Mouse (Mus musculus): ENCODE measurements around the gene Gm45623. TPM values are rescaled to one million over a fixed set of nuclear protein-coding genes. Genes with fewer than 3 reads are reported as not detected.

The Gm45623 gene
- polyA plus RNA-seq, 1 experiment: 1.8 TPM

DNA sequence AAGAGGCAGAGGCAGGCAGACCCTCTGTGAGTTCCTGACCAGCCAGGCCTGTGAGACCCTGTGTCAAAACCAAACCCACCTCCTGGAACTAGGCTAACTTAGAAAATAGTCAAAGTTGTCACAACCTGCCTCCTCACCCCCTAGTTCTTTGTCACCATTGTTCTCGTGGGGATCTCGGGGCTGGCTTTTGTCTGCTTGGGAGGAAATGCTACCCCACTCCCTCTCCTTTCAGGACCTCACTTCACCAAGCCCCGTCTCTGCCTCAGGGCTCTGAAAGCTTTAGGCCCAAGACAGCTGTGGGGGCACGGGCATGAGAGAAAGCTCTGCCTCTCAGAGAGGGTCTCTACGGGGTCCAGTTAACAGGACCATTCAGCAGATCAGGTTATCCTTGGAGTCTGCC is 1.9 kb downstream of the Gm45623 start:
- no peak for TF ChIP-seq POLR2A (IDR thresholded peaks at IDR 0.05; ENCODE audit: borderline replicate concordance, extremely low read depth, insufficient read depth, insufficient read length, poor library complexity, severe bottlenecking)
- TF ChIP-seq CTCF (IDR thresholded peaks at IDR 0.05; ENCODE audit: borderline replicate concordance, extremely low read depth, insufficient read depth, insufficient read length): no peak

DNA sequence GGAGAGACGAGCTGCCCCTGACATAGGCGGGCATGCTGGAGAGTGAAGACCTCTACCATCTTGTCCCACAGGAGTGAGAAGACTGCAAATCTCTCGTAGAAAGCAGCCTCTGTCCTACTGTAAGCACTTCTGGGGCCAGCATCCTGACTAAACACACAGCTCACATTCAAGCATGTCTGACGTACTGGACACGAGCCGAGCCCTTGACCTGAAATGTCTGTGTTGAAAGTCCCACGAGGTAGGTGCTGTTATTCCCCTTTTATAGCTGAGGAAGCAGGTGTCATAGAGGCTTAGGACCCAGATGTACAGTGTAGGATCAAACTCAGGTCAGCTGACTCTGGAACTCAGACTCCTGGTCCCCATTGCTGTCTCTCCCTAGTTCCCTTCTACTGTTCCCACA is 4.2 kb downstream of the Gm45623 start:
- DNase-seq (ENCODE audit: low read depth): no peak
- TF ChIP-seq CTCF (IDR thresholded peaks at IDR 0.05; ENCODE audit: borderline replicate concordance, extremely low read depth, insufficient read depth, insufficient read length): no peak
- TF ChIP-seq POLR2A (IDR thresholded peaks at IDR 0.05; ENCODE audit: borderline replicate concordance, extremely low read depth, insufficient read depth, insufficient read length, poor library complexity, severe bottlenecking): no peak

More for the DNA sequence above, 1.9 kb downstream of the Gm45623 start:
- no peak for DNase-seq (ENCODE audit: low read depth)

GRCm38 (mm10) chr13:56747554-56747953 is 6.1 kb downstream of the Gm45623 start:
- DNase-seq (ENCODE audit: low read depth): no peak
- TF ChIP-seq POLR2A (IDR thresholded peaks at IDR 0.05; ENCODE audit: borderline replicate concordance, extremely low read depth, insufficient read depth, insufficient read length, poor library complexity, severe bottlenecking) (no peak), CTCF (IDR thresholded peaks at IDR 0.05; ENCODE audit: borderline replicate concordance, extremely low read depth, insufficient read depth, insufficient read length) (no peak)

- no peak for DNase-seq (ENCODE audit: low read depth)
- TF ChIP-seq POLR2A (IDR thresholded peaks at IDR 0.05; ENCODE audit: borderline replicate concordance, extremely low read depth, insufficient read depth, insufficient read length, poor library complexity, severe bottlenecking) (no peak), CTCF (IDR thresholded peaks at IDR 0.05; ENCODE audit: borderline replicate concordance, extremely low read depth, insufficient read depth, insufficient read length) (no peak)
Measured at GRCm38 (mm10) chr13:56746739-56747532, 6.7 kb downstream of the Gm45623 start.

DNA sequence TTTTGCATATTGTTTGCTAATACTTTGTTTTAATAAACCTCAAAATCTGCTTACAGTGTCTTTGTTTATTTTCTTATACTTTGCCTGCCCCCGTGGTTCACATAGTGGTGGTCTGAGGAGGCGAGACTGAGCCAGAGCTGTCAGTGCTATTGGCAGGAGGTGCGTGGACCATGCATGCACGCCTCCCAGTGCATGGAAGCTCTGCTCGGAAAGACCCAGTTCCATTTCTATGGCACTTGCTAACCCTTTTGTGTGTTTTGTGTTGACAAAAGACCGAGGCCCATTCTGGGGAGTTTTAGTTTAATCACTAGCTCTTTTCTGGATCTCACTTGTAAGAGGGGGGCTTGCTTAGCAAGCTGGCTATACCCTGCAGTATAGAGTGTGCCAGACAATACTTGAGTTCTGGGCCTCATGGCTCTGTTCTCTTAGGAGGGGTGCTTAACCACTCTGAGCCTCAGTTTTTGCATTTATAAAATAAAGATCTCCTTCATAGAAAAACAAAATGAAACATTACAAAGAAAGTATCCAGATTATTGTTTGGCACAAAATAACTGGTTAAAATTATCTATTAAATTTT is 11.2 kb downstream of the Gm45623 start:
- DNase-seq (ENCODE audit: low read depth): peak; percentile 75
- TF ChIP-seq POLR2A (IDR thresholded peaks at IDR 0.05; ENCODE audit: borderline replicate concordance, extremely low read depth, insufficient read depth, insufficient read length, poor library complexity, severe bottlenecking) (no peak), CTCF (IDR thresholded peaks at IDR 0.05; ENCODE audit: borderline replicate concordance, extremely low read depth, insufficient read depth, insufficient read length) (no peak)

GRCm38 (mm10) chr13:56741691-56742090 is 11.9 kb downstream of the Gm45623 start:
- no peak for DNase-seq (ENCODE audit: low read depth)
- TF ChIP-seq CTCF (IDR thresholded peaks at IDR 0.05; ENCODE audit: borderline replicate concordance, extremely low read depth, insufficient read depth, insufficient read length) (no peak), POLR2A (IDR thresholded peaks at IDR 0.05; ENCODE audit: borderline replicate concordance, extremely low read depth, insufficient read depth, insufficient read length, poor library complexity, severe bottlenecking) (no peak)

- TF ChIP-seq CTCF (IDR thresholded peaks at IDR 0.05; ENCODE audit: borderline replicate concordance, extremely low read depth, insufficient read depth, insufficient read length): no peak
- no peak for TF ChIP-seq POLR2A (IDR thresholded peaks at IDR 0.05; ENCODE audit: borderline replicate concordance, extremely low read depth, insufficient read depth, insufficient read length, poor library complexity, severe bottlenecking)
Measured at GRCm38 (mm10) chr13:56740496-56740895, 13.1 kb downstream of the Gm45623 start.

DNA sequence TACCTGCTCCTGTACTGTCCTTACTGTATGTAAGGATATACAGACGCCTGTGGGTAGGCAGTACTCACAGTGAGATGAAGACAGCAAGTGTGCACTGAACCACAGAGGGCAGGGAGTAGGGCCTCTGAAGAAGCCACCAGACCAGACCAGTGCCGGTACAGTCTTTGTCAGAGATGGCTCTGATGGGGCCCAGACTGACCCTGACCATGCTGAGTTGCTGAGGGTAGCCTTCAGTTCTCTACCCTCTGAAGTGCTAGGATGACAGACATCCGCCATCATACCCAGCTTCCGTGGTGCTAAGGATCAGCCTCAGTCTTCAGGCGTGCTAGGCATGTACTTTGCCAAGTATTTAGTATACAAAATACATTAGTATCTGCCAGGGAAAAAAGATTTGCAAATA is 14.1 kb downstream of the Gm45623 start:
- DNase-seq (ENCODE audit: low read depth): no peak
- no peak for TF ChIP-seq POLR2A (IDR thresholded peaks at IDR 0.05; ENCODE audit: borderline replicate concordance, extremely low read depth, insufficient read depth, insufficient read length, poor library complexity, severe bottlenecking)
- no peak for TF ChIP-seq CTCF (IDR thresholded peaks at IDR 0.05; ENCODE audit: borderline replicate concordance, extremely low read depth, insufficient read depth, insufficient read length)

More at GRCm38 (mm10) chr13:56740496-56740895, 13.1 kb downstream of the Gm45623 start:
- DNase-seq (ENCODE audit: low read depth): no peak

GRCm38 (mm10) chr13:56735212-56735875 is 18.3 kb downstream of the Gm45623 start:
- peak; percentile 47 for DNase-seq (ENCODE audit: low read depth)
- TF ChIP-seq CTCF (IDR thresholded peaks at IDR 0.05; ENCODE audit: borderline replicate concordance, extremely low read depth, insufficient read depth, insufficient read length): peak; percentile 51; the same call in 1 of the 2 replicates
- TF ChIP-seq POLR2A (IDR thresholded peaks at IDR 0.05; ENCODE audit: borderline replicate concordance, extremely low read depth, insufficient read depth, insufficient read length, poor library complexity, severe bottlenecking): no peak

DNA sequence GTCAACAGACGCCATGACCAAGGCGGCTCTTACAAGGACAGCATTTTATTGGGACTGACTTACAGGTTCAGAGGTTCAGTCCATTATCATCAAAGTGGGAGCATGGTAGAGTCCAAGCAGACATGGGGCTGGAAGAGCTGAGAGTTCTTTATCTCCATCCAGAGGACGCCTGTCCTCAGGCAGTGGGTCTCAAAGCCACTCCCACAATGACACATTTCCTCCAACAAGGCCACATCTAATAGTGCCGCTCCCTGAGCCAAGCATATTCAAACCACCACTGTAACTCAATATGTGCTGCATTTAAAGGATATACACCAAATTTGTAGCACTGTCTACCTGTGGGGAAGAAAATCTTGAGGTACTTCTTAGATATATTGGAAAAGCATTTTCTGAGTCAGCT is 19.0 kb downstream of the Gm45623 start:
- TF ChIP-seq CTCF (IDR thresholded peaks at IDR 0.05; ENCODE audit: borderline replicate concordance, extremely low read depth, insufficient read depth, insufficient read length): no peak
- no peak for TF ChIP-seq POLR2A (IDR thresholded peaks at IDR 0.05; ENCODE audit: borderline replicate concordance, extremely low read depth, insufficient read depth, insufficient read length, poor library complexity, severe bottlenecking)
- DNase-seq (ENCODE audit: low read depth): no peak

DNA sequence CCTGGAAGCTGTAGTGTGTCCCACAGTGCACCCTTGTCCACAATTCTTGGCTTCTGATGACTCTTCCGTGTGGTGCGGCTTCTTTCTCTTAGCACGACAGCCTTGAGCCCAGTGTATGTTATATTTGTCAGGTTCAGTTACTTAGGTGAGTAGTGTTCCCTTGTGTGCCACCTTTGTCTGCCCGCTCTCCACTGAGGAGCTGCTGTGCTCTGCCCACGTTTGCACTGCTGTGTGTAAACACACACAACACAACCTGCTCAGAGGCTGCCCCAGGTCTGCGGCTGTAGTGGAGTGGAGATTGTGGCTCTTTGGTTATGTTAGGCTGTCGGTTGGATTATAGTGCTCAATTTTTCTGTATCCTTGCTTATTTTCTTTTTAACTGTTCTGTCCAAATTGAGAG is 24.6 kb downstream of the Gm45623 start:
- TF ChIP-seq POLR2A (IDR thresholded peaks at IDR 0.05; ENCODE audit: borderline replicate concordance, extremely low read depth, insufficient read depth, insufficient read length, poor library complexity, severe bottlenecking): no peak
- no peak for TF ChIP-seq CTCF (IDR thresholded peaks at IDR 0.05; ENCODE audit: borderline replicate concordance, extremely low read depth, insufficient read depth, insufficient read length)
- DNase-seq (ENCODE audit: low read depth): no peak

Measured in brain, embryonic 14.5 days (tissue).